Mouse (Mus musculus) MEL (cell line): Measurements from ENCODE around the gene Spaca6. TPM values are rescaled to one million over a fixed set of nuclear protein-coding genes. Genes with fewer than 3 reads are reported as not detected.

ENCODE experiments used
- DNase-seq: peaks from one replicate; pipeline ENCODE4 v3.0.0; 2011; ENCODE audit warnings: low read depth, low spot score
- H3K27ac ChIP-seq: 2 replicates; pipeline ENCODE4 v1.5.1; 2012; ENCODE audit warnings: low read depth, mild to moderate bottlenecking, control low read depth, low read length, moderate library complexity; ENCODE audit not compliant: control insufficient read depth
- H3K27me3 ChIP-seq, 2 experiments: fragments of 150-350 bp in 1 of 2; sonication (generic) in 1 of 2; 2 replicates each; pipeline ENCODE4 v1.6.1; 2012; ENCODE audit warnings: low read length in 2 of 2, mild to moderate bottlenecking in 2 of 2, improper control_type of control experiment in 1 of 2, moderate library complexity in 1 of 2; ENCODE audit not compliant: insufficient read depth in 2 of 2, control insufficient read depth in 1 of 2
- H3K36me3 ChIP-seq, 2 experiments: 2 replicates each; pipeline ENCODE4 v1.6.1; 2012 to 2014; ENCODE audit warnings: low read length in 2 of 2, improper control_type of control experiment in 1 of 2, inconsistent platforms in 1 of 2, mild to moderate bottlenecking in 1 of 2; ENCODE audit not compliant: insufficient read depth in 2 of 2, control insufficient read depth in 1 of 2
- H3K4me1 ChIP-seq, 2 experiments: fragments of 150-350 bp in 1 of 2; sonication (generic) in 1 of 2; 2 replicates each; pipeline ENCODE4 v1.6.1; 2012; ENCODE audit warnings: low read length in 2 of 2, improper control_type of control experiment in 1 of 2, mild to moderate bottlenecking in 1 of 2; ENCODE audit not compliant: insufficient read depth in 2 of 2, control insufficient read depth in 1 of 2
- H3K4me3 ChIP-seq, 2 experiments: fragments of 150-350 bp in 1 of 2; sonication (generic) in 1 of 2; 2 replicates each; pipeline ENCODE4 v1.5.1; 2012; ENCODE audit warnings: low read depth in 2 of 2, low read length in 2 of 2, mild to moderate bottlenecking in 2 of 2, moderate library complexity in 2 of 2, control low read depth in 1 of 2, improper control_type of control experiment in 1 of 2; ENCODE audit not compliant: control insufficient read depth in 1 of 2, insufficient read depth in 1 of 2
- H3K79me2 ChIP-seq: 2 replicates; pipeline ENCODE4 v1.6.1; 2012; ENCODE audit warnings: mild to moderate bottlenecking, low read length, moderate library complexity; ENCODE audit not compliant: control insufficient read depth, poor library complexity, insufficient read depth
- H3K9ac ChIP-seq: 2 replicates; pipeline ENCODE4 v1.6.1; 2012; ENCODE audit warnings: low read depth, mild to moderate bottlenecking, control low read depth, low read length, moderate library complexity; ENCODE audit not compliant: control insufficient read depth, poor library complexity, severe bottlenecking
- H3K9me3 ChIP-seq: fragments of 150-350 bp; sonication (generic); replicated peaks from 2 replicates; pipeline ENCODE4 v1.6.1; 2012; ENCODE audit warnings: mild to moderate bottlenecking, low read length, improper control_type of control experiment, moderate library complexity; ENCODE audit not compliant: insufficient read depth
- CTCF ChIP-seq, 3 experiments: IDR thresholded peaks in 2 of 3; conservative IDR thresholded peaks in 1 of 3; 2 replicates each; pipeline ENCODE4 v1.5.1; 2011 to 2012; ENCODE audit warnings: low read length in 3 of 3, low read depth in 2 of 3, mild to moderate bottlenecking in 2 of 3, improper control_type of control experiment in 1 of 3, inconsistent platforms in 1 of 3, mixed read lengths in 1 of 3, moderate library complexity in 1 of 3; ENCODE audit not compliant: control insufficient read depth in 1 of 3, insufficient read depth in 1 of 3, poor library complexity in 1 of 3, severe bottlenecking in 1 of 3
- ELF1 ChIP-seq: IDR thresholded peaks from 2 replicates; pipeline ENCODE4 v1.6.1; 2014; ENCODE audit warnings: low read depth, mild to moderate bottlenecking, inconsistent platforms, low read length, improper control_type of control experiment, moderate library complexity
- EP300 ChIP-seq, 2 experiments: IDR thresholded peaks; 2 replicates each; pipeline ENCODE4 v1.6.1; 2011; ENCODE audit warnings: improper control_type of control experiment in 2 of 2, low read length in 2 of 2, low read depth in 1 of 2, mild to moderate bottlenecking in 1 of 2
- ETS1 ChIP-seq: IDR thresholded peaks from 2 replicates; pipeline ENCODE4 v1.6.1; 2012; ENCODE audit warnings: low read depth, mild to moderate bottlenecking, inconsistent platforms, low read length, improper control_type of control experiment, moderate library complexity
- GABPA ChIP-seq: IDR thresholded peaks from 2 replicates; pipeline ENCODE4 v1.6.1; 2012; ENCODE audit warnings: low read depth, mild to moderate bottlenecking, inconsistent platforms, low read length, improper control_type of control experiment, moderate library complexity
- GATA1 ChIP-seq: IDR thresholded peaks from 2 replicates; pipeline ENCODE4 v1.6.1; 2011; ENCODE audit warnings: low read depth, low read length, improper control_type of control experiment
- JUND ChIP-seq: IDR thresholded peaks from 2 replicates; pipeline ENCODE4 v1.6.1; 2011; ENCODE audit warnings: low read depth, mild to moderate bottlenecking, improper control_type of control experiment, low read length
- MAX ChIP-seq: IDR thresholded peaks from 2 replicates; pipeline ENCODE4 v1.6.1; 2011; ENCODE audit warnings: low read length, improper control_type of control experiment
- MAZ ChIP-seq: IDR thresholded peaks from 2 replicates; pipeline ENCODE4 v1.6.1; 2012; ENCODE audit warnings: low read depth, mild to moderate bottlenecking, inconsistent platforms, low read length, improper control_type of control experiment
- MXI1 ChIP-seq: IDR thresholded peaks from 2 replicates; pipeline ENCODE4 v1.6.1; 2011; ENCODE audit warnings: mild to moderate bottlenecking, low read depth, low read length, improper control_type of control experiment
- MYB ChIP-seq: IDR thresholded peaks from 2 replicates; pipeline ENCODE4 v1.6.1; 2011; ENCODE audit warnings: mild to moderate bottlenecking, low read depth, low read length, improper control_type of control experiment
- POLR2A ChIP-seq, 2 experiments: IDR thresholded peaks; 2 replicates each; pipeline ENCODE4 v1.6.1; 2011 to 2012; ENCODE audit warnings: low read length in 2 of 2, mild to moderate bottlenecking in 2 of 2, control low read depth in 1 of 2, improper control_type of control experiment in 1 of 2, low read depth in 1 of 2, moderate library complexity in 1 of 2; ENCODE audit not compliant: control insufficient read depth in 1 of 2, insufficient read depth in 1 of 2, poor library complexity in 1 of 2
- POLR2AphosphoS2 ChIP-seq: IDR thresholded peaks from 2 replicates; pipeline ENCODE4 v1.6.1; 2011; ENCODE audit warnings: low read length, improper control_type of control experiment
- RCOR1 ChIP-seq: IDR thresholded peaks from 2 replicates; pipeline ENCODE4 v1.6.1; 2012; ENCODE audit warnings: low read depth, mild to moderate bottlenecking, inconsistent platforms, low read length, improper control_type of control experiment
- SMC3 ChIP-seq: IDR thresholded peaks from 2 replicates; pipeline ENCODE4 v1.6.1; 2011; ENCODE audit warnings: low read depth, low read length, improper control_type of control experiment
- TAL1 ChIP-seq: IDR thresholded peaks from 2 replicates; pipeline ENCODE4 v1.6.1; 2012; ENCODE audit warnings: mild to moderate bottlenecking, inconsistent platforms, low read length, moderate library complexity, mixed read lengths
- TBP ChIP-seq: IDR thresholded peaks from 2 replicates; pipeline ENCODE4 v1.8.0; 2011; ENCODE audit warnings: low read depth, low read length, improper control_type of control experiment
- TCF12 ChIP-seq: IDR thresholded peaks from 2 replicates; pipeline ENCODE4 v1.6.1; 2014; ENCODE audit warnings: low read depth, mild to moderate bottlenecking, inconsistent platforms, low read length, improper control_type of control experiment, moderate library complexity
- UBTF ChIP-seq: IDR thresholded peaks from 2 replicates; pipeline ENCODE4 v1.6.1; 2012; ENCODE audit warnings: low read depth, mild to moderate bottlenecking, inconsistent platforms, low read length, improper control_type of control experiment, moderate library complexity, borderline replicate concordance; ENCODE audit not compliant: insufficient read depth
- ZKSCAN1 ChIP-seq: IDR thresholded peaks from 2 replicates; pipeline ENCODE4 v1.6.1; 2012; ENCODE audit warnings: low read depth, mild to moderate bottlenecking, inconsistent platforms, low read length, improper control_type of control experiment, moderate library complexity
- ZNF384 ChIP-seq: IDR thresholded peaks from 2 replicates; pipeline ENCODE4 v1.6.1; 2012; ENCODE audit warnings: low read depth, mild to moderate bottlenecking, inconsistent platforms, low read length, improper control_type of control experiment
- polyA plus RNA-seq, 2 experiments: library from polyadenylated mRNA; stranded (reverse) in 1 of 2; unstranded in 1 of 2; fragments of >175 nt in 1 of 2; fragments of >200 nt in 1 of 2; gene quantifications; 2 replicates each; pipeline versions ENCODE4 v1.2.1 to v1.2.4; 2012; ENCODE audit warnings: low replicate concordance in 2 of 2, low read depth in 1 of 2; ENCODE audit not compliant: insufficient read length in 2 of 2, insufficient read depth in 1 of 2, missing spikeins in 1 of 2
- total RNA-seq: library from RNA; depleted of rRNA; stranded (reverse); fragments of 300-350 nt; gene quantifications from 2 replicates; pipeline ENCODE4 v1.2.3, GENCODE M21; 2012

The Spaca6 gene
- total and polyA plus RNA-seq, 3 experiments, result 1.0 to 6.4 TPM; not detected in 1

DNA sequence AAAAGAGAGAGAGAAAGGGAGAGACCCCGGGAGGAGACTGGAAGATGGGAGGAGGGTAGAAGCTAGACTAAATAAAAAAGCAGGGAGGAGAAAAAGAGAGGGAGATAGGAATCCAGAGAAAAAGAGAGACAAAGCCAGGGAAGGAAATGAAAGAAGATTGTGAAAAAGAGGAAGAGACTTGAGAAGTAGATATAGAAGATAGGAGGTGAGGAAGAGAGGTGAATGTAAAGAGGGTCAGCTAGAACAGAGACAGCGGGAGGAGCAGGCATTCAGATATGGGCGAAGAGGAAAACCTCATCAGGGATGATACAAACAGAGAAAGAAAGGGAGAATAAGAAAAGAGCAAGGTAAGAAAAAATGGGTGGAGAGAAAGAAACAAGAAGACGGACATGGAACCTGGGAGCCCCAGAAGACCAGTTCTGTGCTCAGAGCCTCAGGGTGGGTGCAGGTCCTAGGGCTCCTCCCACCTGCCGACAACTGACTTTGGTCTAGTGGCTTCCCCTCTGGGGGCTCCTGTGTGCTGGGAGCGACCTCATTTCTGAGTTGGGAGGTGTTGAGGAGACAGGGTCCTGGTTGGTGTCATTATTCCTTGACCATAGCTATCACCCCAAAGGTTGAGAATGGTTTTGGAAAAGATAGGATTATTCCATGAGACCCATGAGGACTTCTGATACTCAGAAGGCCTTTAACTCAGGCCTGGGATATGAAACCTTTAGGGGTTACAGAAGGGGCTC is 2.3 kb downstream of the Spaca6 start:
- peaks cover 2 to 16% of the 10 kb centered on the region in 2 experiments; a peak in 3 of 4 replicates for H3K4me1 ChIP-seq
- H3K9me3 ChIP-seq, result no peaks in the 10 kb centered on the region
- peaks cover 0 to 9% of the 10 kb centered on the region in 2 experiments; a peak in 2 of 4 replicates for H3K36me3 ChIP-seq
- TF ChIP-seq GATA1 (peak; percentile 55), MXI1 (peak; percentile 96), EP300 (IDR thresholded peaks at IDR 0.05; ENCODE audit: low read depth in 1 of 2, low read length in 2 of 2) (peak in 1 of 2 experiments; percentile 59; a peak in 2 of 4 replicates), POLR2A (IDR thresholded peaks at IDR 0.05; ENCODE audit: control insufficient read depth in 1 of 2, insufficient read depth in 1 of 2, low read depth in 1 of 2, low read length in 2 of 2, poor library complexity in 1 of 2) (no peak)
- H3K9ac ChIP-seq, result peak overlapping the region; percentile 64
- H3K27me3 ChIP-seq, result no peaks in the 10 kb centered on the region
- H3K79me2 ChIP-seq, result no peaks in the 10 kb centered on the region; the same call in 1 of the 2 replicates
- peak overlapping the region; percentile 66 to 96 for H3K4me3 ChIP-seq
- peak; percentile 47 for DNase-seq
- H3K27ac ChIP-seq, result peak overlapping the region; percentile 76

DNA sequence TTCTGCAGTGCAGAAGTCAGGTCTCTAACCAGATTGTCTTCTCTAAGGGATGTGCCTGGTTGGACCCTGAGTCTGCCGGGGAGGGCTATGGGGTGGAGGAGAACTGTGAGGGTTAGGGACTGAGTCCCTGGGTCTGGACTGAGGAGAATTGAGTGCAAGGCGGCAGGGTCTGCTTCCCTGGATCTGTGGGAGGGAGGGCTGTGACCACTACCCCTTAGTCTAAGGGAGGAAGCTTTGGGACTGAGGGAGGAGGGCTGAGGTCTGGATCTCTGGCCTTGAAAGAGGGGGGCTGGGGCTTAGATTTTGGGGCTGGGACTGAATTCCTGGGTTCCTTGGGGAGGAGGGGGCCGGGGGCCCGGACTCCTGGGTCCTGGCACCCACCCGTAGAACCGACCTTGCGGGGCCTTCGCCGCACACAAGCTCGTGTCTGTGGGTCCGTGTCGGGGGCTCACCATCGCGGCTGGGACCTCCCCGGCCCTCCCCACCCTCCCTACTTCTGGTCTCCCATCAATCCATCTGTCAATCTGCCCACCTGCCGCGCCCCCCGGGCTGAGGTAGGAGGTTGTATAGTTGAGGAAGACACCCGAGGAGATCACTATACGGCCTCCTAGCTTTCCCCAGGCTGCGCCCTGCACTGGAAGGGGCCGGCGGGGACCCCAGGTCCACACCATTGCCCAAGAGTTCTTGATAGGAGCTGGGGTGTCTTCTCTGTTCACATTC is 3.0 kb downstream of the Spaca6 start:
- Histone ChIP-seq H3K4me1 (peaks cover 2 to 16% of the 10 kb centered on the region in 2 experiments; a peak in 3 of 4 replicates), H3K9me3 (no peaks in the 10 kb centered on the region), H3K27ac (no peak overlapping the region), H3K36me3 (peaks cover 0 to 9% of the 10 kb centered on the region in 2 experiments; a peak in 2 of 4 replicates), H3K9ac (no peak overlapping the region), H3K27me3 (no peaks in the 10 kb centered on the region), H3K79me2 (no peaks in the 10 kb centered on the region; the same call in 1 of the 2 replicates), H3K4me3 (no peak overlapping the region)
- DNase-seq, result no peak
- no peak for TF ChIP-seq ZKSCAN1
- TF ChIP-seq TCF12, result no peak
- TF ChIP-seq GABPA, result no peak
- no peak for TF ChIP-seq SMC3
- TF ChIP-seq TBP, result no peak
- no peak for TF ChIP-seq POLR2A (IDR thresholded peaks at IDR 0.05; ENCODE audit: control insufficient read depth in 1 of 2, insufficient read depth in 1 of 2, low read depth in 1 of 2, low read length in 2 of 2, poor library complexity in 1 of 2)
- no peak for TF ChIP-seq RCOR1
- no peak for TF ChIP-seq ELF1
- TF ChIP-seq MAZ, result no peak
- TF ChIP-seq EP300 (IDR thresholded peaks at IDR 0.05; ENCODE audit: low read depth in 1 of 2, low read length in 2 of 2), result no peak
- TF ChIP-seq POLR2AphosphoS2, result no peak
- no peak for TF ChIP-seq ZNF384
- no peak for TF ChIP-seq TAL1
- TF ChIP-seq MYB, result no peak
- no peak for TF ChIP-seq MAX
- TF ChIP-seq JUND, result no peak
- TF ChIP-seq CTCF (IDR thresholded peaks at IDR 0.05 in 2 of 3, conservative IDR thresholded peaks at IDR 0.05 in 1 of 3; ENCODE audit: control insufficient read depth in 1 of 3, insufficient read depth in 1 of 3, low read depth in 2 of 3, low read length in 3 of 3, poor library complexity in 1 of 3, severe bottlenecking in 1 of 3), result no peak
- TF ChIP-seq MXI1, result no peak
- no peak for TF ChIP-seq ETS1
- TF ChIP-seq UBTF, result no peak
- TF ChIP-seq, all 39 proteins: peak for 0
